Mouse (Mus musculus): ENCODE measurements around the gene Tmem256.

- TF ChIP-seq EP300 (IDR thresholded peaks at IDR 0.05; ENCODE audit: low read depth) (no peak), CTCF (IDR thresholded peaks at IDR 0.05; ENCODE audit: low read depth) (no peak)
These were observed 35.0 kb upstream of the Tmem256 start for GRCm38 (mm10) chr11:69803328-69803727.

All from liver, postnatal 0 days (tissue).